Mouse (Mus musculus) ES-CJ7 (cell line): ENCODE measurements at regions not wholly inside any gene's neighbourhood (a gene's known extent, or its start where the extent isn't known, plus 50 kb on each side); places are given as distances from the start of the nearest gene placed in this dataset.

Source experiments
- DNase-seq: peaks from one replicate; pipeline ENCODE4 v3.0.0; 2011; ENCODE audit warnings: low read depth, low spot score

GRCm38 (mm10) chr16:93533205-93533604 is 70.7 kb downstream of the Setd4 start:
- DNase-seq, result peak; percentile 38

- DNase-seq, result peak; percentile 17
Observed at GRCm38 (mm10) chr16:93531937-93532336, 71.9 kb downstream of the Setd4 start.

GRCm38 (mm10) chr16:93522485-93522884 is 81.4 kb downstream of the Setd4 start:
- DNase-seq, result peak; percentile 14

GRCm38 (mm10) chr16:93520481-93520880 is 83.4 kb downstream of the Setd4 start:
- no peak for DNase-seq

- no peak for DNase-seq
Observed at GRCm38 (mm10) chr16:93518620-93519019, 85.2 kb downstream of the Setd4 start.

- DNase-seq, result no peak
Observed at GRCm38 (mm10) chr16:93516793-93517192, 87.1 kb downstream of the Setd4 start.

- DNase-seq, result no peak
Observed at GRCm38 (mm10) chr16:93515456-93515941, 88.4 kb downstream of the Setd4 start.

GRCm38 (mm10) chr16:93513616-93514041 is 90.2 kb downstream of the Setd4 start:
- DNase-seq, result no peak

- peak; percentile 24 for DNase-seq
Observed at GRCm38 (mm10) chr16:93511988-93512387, 91.9 kb downstream of the Setd4 start.

GRCm38 (mm10) chr16:93511517-93511916 is 92.3 kb downstream of the Setd4 start:
- DNase-seq, result peak; percentile 32

- DNase-seq, result no peak
Observed at GRCm38 (mm10) chr16:93498800-93499199, 105.1 kb downstream of the Setd4 start.

GRCm38 (mm10) chr16:93493337-93494002 is 110.4 kb downstream of the Setd4 start:
- DNase-seq, result no peak

- DNase-seq, result no peak
Observed at GRCm38 (mm10) chr16:93486646-93487550, 117.0 kb downstream of the Setd4 start.

- no peak for DNase-seq
Observed at GRCm38 (mm10) chr16:93469957-93470356, 133.9 kb downstream of the Setd4 start.

GRCm38 (mm10) chr16:93465741-93466140 is 138.1 kb downstream of the Setd4 start:
- no peak for DNase-seq

- no peak for DNase-seq
Observed at GRCm38 (mm10) chr16:93464898-93465297, 139.0 kb downstream of the Setd4 start.

GRCm38 (mm10) chr16:93463405-93463804 is 140.5 kb downstream of the Setd4 start:
- DNase-seq, result peak; percentile 72

GRCm38 (mm10) chr16:93462286-93462610 is 141.6 kb downstream of the Setd4 start:
- no peak for DNase-seq

GRCm38 (mm10) chr16:93461406-93462285 is 142.2 kb downstream of the Setd4 start:
- DNase-seq, result no peak

GRCm38 (mm10) chr16:93459497-93460240 is 144.2 kb downstream of the Setd4 start:
- DNase-seq, result no peak
